Mouse (Mus musculus) liver, embryonic 11.5 days (tissue): Measurements from ENCODE around the gene Uqcrq. TPM values are rescaled to one million over a fixed set of nuclear protein-coding genes. Genes with fewer than 3 reads are reported as not detected.
A peak's percentile ranks its signal among the peaks of the same experiment; 100 is the strongest.

Experiments
- ATAC-seq: fragments of 200-750 bp; cut with Nextera tagmentation; replicated peaks from 2 replicates; pipeline ENCODE4 v1.8.0; 2017; ENCODE audit warnings: moderate number of reproducible peaks, mild to moderate bottlenecking, moderate TSS enrichment, moderate library complexity; ENCODE audit not compliant: low FRiP score
- DNase-seq: peaks from one replicate; pipeline ENCODE4 v3.0.0-alpha.2; 2017; ENCODE audit warnings: low spot score
- H3K27ac ChIP-seq: fragments of 300-500 bp; sonication (generic); 2 replicates; pipeline ENCODE4 v1.5.1; 2014; ENCODE audit warnings: mild to moderate bottlenecking, low read depth, low read length, control low read depth
- H3K27me3 ChIP-seq: fragments of 300-500 bp; sonication (generic); replicated peaks from 2 replicates; pipeline ENCODE4 v1.6.1; 2014; ENCODE audit warnings: low read length, mixed read lengths; ENCODE audit not compliant: control insufficient read depth, insufficient read depth
- H3K36me3 ChIP-seq: fragments of 300-500 bp; sonication (generic); 2 replicates; pipeline ENCODE4 v1.6.1; 2014; ENCODE audit warnings: mild to moderate bottlenecking, low read length, moderate library complexity, mixed read lengths; ENCODE audit not compliant: control insufficient read depth, insufficient read depth
- H3K4me1 ChIP-seq: fragments of 300-500 bp; sonication (generic); replicated peaks from 2 replicates; pipeline ENCODE4 v1.6.1; 2014; ENCODE audit warnings: low read length, mixed read lengths; ENCODE audit not compliant: control insufficient read depth, insufficient read depth
- H3K4me2 ChIP-seq: fragments of 300-500 bp; sonication (generic); 2 replicates; pipeline ENCODE4 v1.6.1; 2014; ENCODE audit warnings: mild to moderate bottlenecking, control low read depth, moderate library complexity
- H3K4me3 ChIP-seq: fragments of 300-500 bp; sonication (generic); 2 replicates; pipeline ENCODE4 v1.5.1; 2014; ENCODE audit warnings: low read depth, low read length, control low read depth
- H3K9ac ChIP-seq: fragments of 300-500 bp; sonication (generic); 2 replicates; pipeline ENCODE4 v1.6.1; 2014; ENCODE audit warnings: low read depth, low read length, control low read depth
- H3K9me3 ChIP-seq: fragments of 300-500 bp; sonication (generic); 2 replicates; pipeline ENCODE4 v1.6.1; 2016; ENCODE audit warnings: low read length, inconsistent platforms, mixed read lengths; ENCODE audit not compliant: control insufficient read depth
- WGBS: fragments of 180-500 bp; shearing (Covaris S2); extraction: QIAGEN DNeasy Blood & Tissue Kit; methylation state at CpG from one replicate; pipeline ENCODE4 v1.1.7; 2014; 5-methylcytosine and 5-hydroxymethylcytosine counted together
- polyA plus RNA-seq: library from polyadenylated mRNA; unstranded; fragments of >200 nt; fragmentation: Nextera tagmentation; extraction: Ambion mirVana; gene quantifications from 2 replicates; pipeline ENCODE4 v1.2.1, GENCODE M21; 2014

The Uqcrq gene
- polyA plus RNA-seq, 1 experiment from 2014 or later = 848 TPM

- ATAC-seq (peak; percentile 28; the same call in 1 of the 2 replicates), DNase-seq (no peak)
- H3K27me3 ChIP-seq = peaks cover 28% of the 10 kb centered on the region
- peak overlapping the region; percentile 93 for H3K4me2 ChIP-seq
- H3K4me1 ChIP-seq = peaks cover 3% of the 10 kb centered on the region; the same call in 1 of the 2 replicates
- H3K9ac ChIP-seq = peak overlapping the region; percentile 63
- peak overlapping the region; percentile 30; the same call in 1 of the 2 replicates for H3K27ac ChIP-seq
- peak overlapping the region; percentile 61 for H3K4me3 ChIP-seq
- WGBS = 6% methylated on average over 29 of the region's 29 CpGs
- no peaks in the 10 kb centered on the region for H3K36me3 ChIP-seq
- no peaks in the 10 kb centered on the region for H3K9me3 ChIP-seq
Measured at GRCm38 (mm10) chr11:53457372-53457954, 26.8 kb upstream of the Uqcrq start.

- Histone ChIP-seq H3K4me2 (peak within 1 kb of the TSS; percentile 93), H3K4me1 (no peaks in the 10 kb centered on the region; the same call in 1 of the 2 replicates), H3K9ac (peak within 1 kb of the TSS; percentile 63), H3K4me3 (peak within 1 kb of the TSS; percentile 61), H3K27ac (peak within 1 kb of the TSS; percentile 30; the same call in 1 of the 2 replicates), H3K36me3 (no peaks in the 10 kb centered on the region), H3K9me3 (no peaks in the 10 kb centered on the region), H3K27me3 (peaks cover 22% of the 10 kb centered on the region)
- WGBS = 4% methylated on average over 42 of the region's 42 CpGs
- DNase-seq = peak; percentile 63
- ATAC-seq = peak; percentile 74
Measured at GRCm38 (mm10) chr11:53456474-53457371, 26.1 kb upstream of the Uqcrq start, which contains the start of the genes Gm10447 and Shroom1. Gene Gm10447, minus strand, starts transcription at chr11:53457110. Gene Shroom1, plus strand, starts transcription at chr11:53457205.

GRCm38 (mm10) chr11:53453031-53453430 is 22.4 kb upstream of the Uqcrq start:
- Histone ChIP-seq H3K9ac (no peak overlapping the region), H3K4me1 (0 out of 2 replicates have a peak, but pooled peaks cover 2% of the 10 kb centered on the region), H3K9me3 (no peaks in the 10 kb centered on the region), H3K4me3 (no peak overlapping the region), H3K27me3 (peaks cover 15% of the 10 kb centered on the region), H3K36me3 (no peaks in the 10 kb centered on the region), H3K27ac (no peak overlapping the region), H3K4me2 (no peak overlapping the region)
- no peak for DNase-seq
- no peak for ATAC-seq
- WGBS = 80% methylated on average over 5 of the region's 5 CpGs

- no peaks in the 10 kb centered on the region for H3K9me3 ChIP-seq
- no peaks in the 10 kb centered on the region for H3K36me3 ChIP-seq
- no peak overlapping the region for H3K9ac ChIP-seq
- H3K27ac ChIP-seq = no peak overlapping the region
- 0 out of 2 replicates have a peak, but pooled peaks cover 2% of the 10 kb centered on the region for H3K4me1 ChIP-seq
- no peak overlapping the region for H3K4me3 ChIP-seq
- ATAC-seq = no peak
- DNase-seq = no peak
- H3K27me3 ChIP-seq = peaks cover 9% of the 10 kb centered on the region
- H3K4me2 ChIP-seq = no peak overlapping the region
- 95% methylated on average over 9 of the region's 9 CpGs for WGBS
Measured at GRCm38 (mm10) chr11:53452396-53452795, 21.8 kb upstream of the Uqcrq start.

GRCm38 (mm10) chr11:53451361-53451760 is 20.7 kb upstream of the Uqcrq start:
- peaks cover 4% of the 10 kb centered on the region for H3K27me3 ChIP-seq
- 66% methylated on average over 2 of the region's 2 CpGs for WGBS
- no peaks in the 10 kb centered on the region for H3K9me3 ChIP-seq

GRCm38 (mm10) chr11:53450070-53450705 is 19.6 kb upstream of the Uqcrq start:
- Histone ChIP-seq H3K27ac (no peak overlapping the region), H3K4me2 (no peak overlapping the region), H3K9me3 (no peaks in the 10 kb centered on the region), H3K4me1 (peaks cover 4% of the 10 kb centered on the region; the same call in 1 of the 2 replicates), H3K4me3 (no peak overlapping the region), H3K9ac (no peak overlapping the region), H3K36me3 (no peaks in the 10 kb centered on the region), H3K27me3 (peaks cover 4% of the 10 kb centered on the region)
- DNase-seq (no peak), ATAC-seq (no peak)
- 36% methylated on average over 15 of the region's 15 CpGs for WGBS

More at GRCm38 (mm10) chr11:53451361-53451760, 20.7 kb upstream of the Uqcrq start:
- no peak overlapping the region for H3K9ac ChIP-seq
- no peaks in the 10 kb centered on the region for H3K36me3 ChIP-seq
- no peak for ATAC-seq
- H3K4me3 ChIP-seq = no peak overlapping the region
- 0 out of 2 replicates have a peak, but pooled peaks cover 2% of the 10 kb centered on the region for H3K4me1 ChIP-seq
- DNase-seq = no peak
- H3K4me2 ChIP-seq = no peak overlapping the region
- no peak overlapping the region for H3K27ac ChIP-seq

- no peaks in the 10 kb centered on the region for H3K9me3 ChIP-seq
- peaks cover 4% of the 10 kb centered on the region for H3K27me3 ChIP-seq
- H3K36me3 ChIP-seq = no peaks in the 10 kb centered on the region
- WGBS = 71% methylated on average over 1 of the region's 1 CpGs
- ATAC-seq (no peak), DNase-seq (no peak)
- no peak overlapping the region for H3K27ac ChIP-seq
- H3K4me3 ChIP-seq = no peak overlapping the region
- no peak overlapping the region for H3K4me2 ChIP-seq
- peaks cover 6% of the 10 kb centered on the region; the same call in 1 of the 2 replicates for H3K4me1 ChIP-seq
- H3K9ac ChIP-seq = no peak overlapping the region
Measured at GRCm38 (mm10) chr11:53448529-53448928, 17.9 kb upstream of the Uqcrq start.

GRCm38 (mm10) chr11:53447996-53448395 is 17.4 kb upstream of the Uqcrq start:
- H3K4me1 ChIP-seq = peaks cover 7% of the 10 kb centered on the region; the same call in 1 of the 2 replicates
- WGBS = 90% methylated on average over 8 of the region's 8 CpGs
- H3K9ac ChIP-seq = no peak overlapping the region
- H3K4me2 ChIP-seq = no peak overlapping the region
- DNase-seq (no peak), ATAC-seq (no peak)
- no peaks in the 10 kb centered on the region for H3K9me3 ChIP-seq
- peaks cover 4% of the 10 kb centered on the region for H3K27me3 ChIP-seq
- H3K4me3 ChIP-seq = no peak overlapping the region
- no peak overlapping the region for H3K27ac ChIP-seq
- no peaks in the 10 kb centered on the region for H3K36me3 ChIP-seq
